Mouse (Mus musculus): ENCODE results near the gene Aatf.

DNA sequence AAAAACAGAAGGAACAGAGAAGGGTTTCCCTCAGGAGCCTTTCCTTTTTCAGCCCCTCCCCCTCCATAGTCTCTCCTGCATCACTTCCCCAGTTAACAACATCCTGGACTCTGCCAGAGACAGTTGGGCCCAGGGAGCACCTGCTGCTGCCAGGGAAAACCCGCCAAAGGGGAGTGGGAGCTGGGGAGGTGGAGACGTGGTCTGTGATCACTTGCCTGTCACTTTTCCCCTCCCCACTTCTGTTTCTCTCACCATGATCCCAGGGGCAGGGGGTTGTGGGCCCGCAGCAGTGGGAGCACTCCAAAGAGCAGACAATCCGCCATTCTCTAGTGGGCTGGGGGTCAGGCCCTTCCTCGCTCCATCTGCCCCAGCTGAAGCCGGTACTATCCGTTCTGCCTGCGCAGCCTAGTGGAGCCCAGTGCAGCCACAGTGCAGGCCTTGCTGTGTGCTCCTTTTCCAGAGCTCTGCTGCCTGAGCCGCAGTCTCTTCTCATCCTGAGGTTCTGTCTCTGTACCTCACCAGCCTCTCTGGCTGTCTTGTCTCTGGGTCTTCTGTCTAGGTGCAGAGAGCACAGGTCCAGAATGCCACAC lies 49.5 kb upstream of the Aatf start:
- TF ChIP-seq CTCF (IDR thresholded peaks at IDR 0.05; ENCODE audit: borderline replicate concordance, extremely low read depth, insufficient read depth, insufficient read length) (0 out of 2 replicates have a peak, but pooled peaks have one; percentile 7), POLR2A (IDR thresholded peaks at IDR 0.05; ENCODE audit: borderline replicate concordance, extremely low read depth, insufficient read depth, insufficient read length, poor library complexity, severe bottlenecking) (no peak)

All from brain, embryonic 14.5 days (tissue).